Mouse (Mus musculus): ENCODE results near the gene Cd38. TPM values are rescaled to one million over a fixed set of nuclear protein-coding genes. Genes with fewer than 3 reads are reported as not detected.

Gene Cd38
- polyA plus RNA-seq, 1 experiment = 6.3 TPM

DNA sequence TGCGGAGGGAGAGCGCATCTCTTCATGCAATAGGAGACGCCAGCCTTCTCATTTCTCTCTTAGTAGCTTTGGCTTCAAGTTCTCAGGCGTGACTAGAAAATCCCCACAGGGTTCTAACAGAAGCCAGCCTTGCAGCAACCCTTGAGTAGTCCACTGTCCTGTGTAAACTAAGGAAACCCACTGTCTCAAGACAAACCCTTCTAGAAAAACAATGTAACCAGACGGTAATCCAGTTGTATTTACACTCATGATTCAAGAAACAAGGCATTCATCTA lies 26.4 kb upstream of the Cd38 start:
- TF ChIP-seq EP300 (IDR thresholded peaks at IDR 0.05; ENCODE audit: insufficient read depth, low read depth, low read length) (no peak), CTCF (IDR thresholded peaks at IDR 0.05; ENCODE audit: low read depth, low read length) (no peak), POLR2A (IDR thresholded peaks at IDR 0.05; ENCODE audit: insufficient read depth, low read length) (no peak)
- no peak overlapping the region for H3K27ac ChIP-seq (ENCODE audit: insufficient read depth, low read length)
- no peaks in the 10 kb centered on the region for H3K27me3 ChIP-seq (ENCODE audit: control insufficient read depth, insufficient read depth, low read length, poor library complexity, severe bottlenecking)
- no peaks in the 10 kb centered on the region for H3K4me1 ChIP-seq (ENCODE audit: control insufficient read depth, insufficient read depth, low read length)
- H3K4me3 ChIP-seq (ENCODE audit: low read depth, low read length) = no peak overlapping the region
- H3K36me3 ChIP-seq (ENCODE audit: control insufficient read depth, insufficient read depth, low read length, poor library complexity, severe bottlenecking) = no peaks in the 10 kb centered on the region
- H3K9me3 ChIP-seq (replicated peaks; ENCODE audit: control insufficient read depth, insufficient read depth, low read length, poor library complexity, severe bottlenecking) = peaks cover 10% of the 10 kb centered on the region
- no peak overlapping the region for H3K9ac ChIP-seq (ENCODE audit: low read depth, poor library complexity, severe bottlenecking)

DNA sequence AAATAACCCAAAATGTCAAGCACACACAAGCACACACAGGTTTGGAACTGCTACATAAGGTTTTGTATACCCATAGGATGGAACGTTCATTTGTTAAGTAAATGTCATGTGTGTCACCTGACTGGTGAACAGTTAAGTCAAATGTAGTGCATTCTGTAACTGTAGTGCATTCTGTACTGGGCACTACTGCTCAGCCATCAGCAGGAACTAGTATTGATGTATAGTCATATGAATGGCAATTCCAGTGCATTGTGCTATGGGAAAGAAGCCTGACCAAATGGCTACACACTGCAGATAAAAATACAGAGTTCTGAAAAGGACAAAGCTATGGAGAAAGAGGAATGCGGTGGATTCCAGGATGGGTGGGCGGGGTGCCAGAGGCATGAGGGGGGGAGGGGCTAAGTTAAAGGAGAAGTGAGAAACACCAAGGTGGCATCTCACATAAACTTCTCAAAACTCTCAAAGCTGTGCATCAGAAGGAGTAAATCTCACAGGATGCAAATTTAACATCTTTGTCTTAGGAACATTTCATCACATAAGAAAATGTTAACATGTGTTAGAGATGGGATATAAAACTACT lies 25.7 kb upstream of the Cd38 start:
- TF ChIP-seq EP300 (IDR thresholded peaks at IDR 0.05; ENCODE audit: insufficient read depth, low read depth, low read length) (no peak), CTCF (IDR thresholded peaks at IDR 0.05; ENCODE audit: low read depth, low read length) (no peak)
- no peaks in the 10 kb centered on the region for H3K36me3 ChIP-seq (ENCODE audit: control insufficient read depth, insufficient read depth, low read length, poor library complexity, severe bottlenecking)
- H3K4me1 ChIP-seq (ENCODE audit: control insufficient read depth, insufficient read depth, low read length) = no peaks in the 10 kb centered on the region
- no peak overlapping the region for H3K9ac ChIP-seq (ENCODE audit: low read depth, poor library complexity, severe bottlenecking)
- H3K27ac ChIP-seq (ENCODE audit: insufficient read depth, low read length) = no peak overlapping the region
- no peaks in the 10 kb centered on the region for H3K27me3 ChIP-seq (ENCODE audit: control insufficient read depth, insufficient read depth, low read length, poor library complexity, severe bottlenecking)
- peaks cover 10% of the 10 kb centered on the region for H3K9me3 ChIP-seq (replicated peaks; ENCODE audit: control insufficient read depth, insufficient read depth, low read length, poor library complexity, severe bottlenecking)
- H3K4me3 ChIP-seq (ENCODE audit: low read depth, low read length) = no peak overlapping the region

DNA sequence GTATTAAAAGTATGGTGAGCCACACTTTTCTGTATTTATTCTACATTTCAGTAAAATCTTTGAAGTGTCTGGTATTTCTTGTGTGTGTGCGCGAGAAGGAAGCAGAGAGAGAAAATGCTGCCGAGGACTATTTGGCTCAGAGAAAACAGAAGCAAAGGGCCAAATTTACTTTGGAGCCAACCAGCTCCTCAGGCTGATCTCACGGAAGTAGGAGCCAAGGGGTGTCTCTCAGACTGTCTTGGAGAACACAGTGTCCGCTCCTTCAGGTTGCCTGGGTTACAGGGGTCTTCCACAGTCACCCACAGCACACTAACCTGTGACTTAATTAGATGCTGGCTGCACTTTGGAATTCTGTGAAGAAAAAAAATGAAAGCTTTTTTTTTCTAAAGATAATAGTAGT lies 23.3 kb upstream of the Cd38 start:
- peaks cover 10% of the 10 kb centered on the region for H3K9me3 ChIP-seq (replicated peaks; ENCODE audit: control insufficient read depth, insufficient read depth, low read length, poor library complexity, severe bottlenecking)
- H3K27ac ChIP-seq (ENCODE audit: insufficient read depth, low read length) = no peak overlapping the region
- TF ChIP-seq CTCF (IDR thresholded peaks at IDR 0.05; ENCODE audit: low read depth, low read length) = no peak
- no peak for TF ChIP-seq EP300 (IDR thresholded peaks at IDR 0.05; ENCODE audit: insufficient read depth, low read depth, low read length)
- no peak for TF ChIP-seq POLR2A (IDR thresholded peaks at IDR 0.05; ENCODE audit: insufficient read depth, low read length)
- no peaks in the 10 kb centered on the region for H3K27me3 ChIP-seq (ENCODE audit: control insufficient read depth, insufficient read depth, low read length, poor library complexity, severe bottlenecking)
- H3K4me3 ChIP-seq (ENCODE audit: low read depth, low read length) = no peak overlapping the region
- no peak overlapping the region for H3K9ac ChIP-seq (ENCODE audit: low read depth, poor library complexity, severe bottlenecking)
- no peaks in the 10 kb centered on the region for H3K36me3 ChIP-seq (ENCODE audit: control insufficient read depth, insufficient read depth, low read length, poor library complexity, severe bottlenecking)
- no peaks in the 10 kb centered on the region for H3K4me1 ChIP-seq (ENCODE audit: control insufficient read depth, insufficient read depth, low read length)

DNA sequence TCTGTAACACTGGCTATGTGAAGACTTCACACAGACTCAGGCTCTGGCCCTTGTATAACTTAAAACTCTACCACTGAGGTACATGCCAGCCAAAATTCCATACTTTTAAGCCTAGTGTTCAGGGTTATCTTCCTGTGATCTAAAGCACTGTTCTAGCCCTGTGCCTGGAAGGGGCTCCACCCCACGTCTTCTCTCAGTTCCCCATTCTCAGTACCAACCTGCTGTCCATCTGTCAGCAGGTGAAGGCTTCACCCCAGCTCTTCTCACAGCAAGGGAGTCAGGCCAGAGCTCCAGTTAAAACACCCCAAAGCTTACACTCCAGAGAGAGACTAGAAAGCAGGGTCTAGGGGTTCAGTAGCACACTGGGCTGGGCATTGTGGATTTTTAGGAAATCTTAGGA lies 22.7 kb upstream of the Cd38 start:
- Histone ChIP-seq H3K27ac (ENCODE audit: insufficient read depth, low read length) (no peak overlapping the region), H3K9me3 (replicated peaks; ENCODE audit: control insufficient read depth, insufficient read depth, low read length, poor library complexity, severe bottlenecking) (peaks cover 10% of the 10 kb centered on the region), H3K4me3 (ENCODE audit: low read depth, low read length) (no peak overlapping the region), H3K36me3 (ENCODE audit: control insufficient read depth, insufficient read depth, low read length, poor library complexity, severe bottlenecking) (no peaks in the 10 kb centered on the region), H3K4me1 (ENCODE audit: control insufficient read depth, insufficient read depth, low read length) (no peaks in the 10 kb centered on the region), H3K9ac (ENCODE audit: low read depth, poor library complexity, severe bottlenecking) (no peak overlapping the region), H3K27me3 (ENCODE audit: control insufficient read depth, insufficient read depth, low read length, poor library complexity, severe bottlenecking) (no peaks in the 10 kb centered on the region)
- TF ChIP-seq CTCF (IDR thresholded peaks at IDR 0.05; ENCODE audit: low read depth, low read length) (no peak), EP300 (IDR thresholded peaks at IDR 0.05; ENCODE audit: insufficient read depth, low read depth, low read length) (no peak), POLR2A (IDR thresholded peaks at IDR 0.05; ENCODE audit: insufficient read depth, low read length) (no peak)

DNA sequence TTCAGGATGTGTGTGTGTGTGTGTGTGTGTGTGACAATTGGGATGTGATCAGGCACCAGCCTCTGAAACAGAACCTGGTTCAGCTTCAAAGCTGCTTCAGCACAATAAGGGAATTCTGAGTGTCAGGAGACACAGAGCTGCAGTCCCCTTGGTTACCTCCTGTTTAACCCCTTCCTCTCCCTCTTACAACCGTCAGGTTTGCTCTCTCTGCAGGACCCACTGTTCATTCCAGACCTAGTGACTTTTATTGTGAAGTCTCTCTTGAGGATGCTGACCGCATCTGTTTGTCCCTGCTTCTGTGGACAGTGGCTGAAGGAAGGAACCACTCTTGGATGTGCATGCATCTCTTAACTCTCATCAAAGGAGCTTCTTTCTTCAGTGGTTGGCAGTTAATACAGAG lies 22.1 kb upstream of the Cd38 start:
- Histone ChIP-seq H3K4me1 (ENCODE audit: control insufficient read depth, insufficient read depth, low read length) (no peaks in the 10 kb centered on the region), H3K9me3 (replicated peaks; ENCODE audit: control insufficient read depth, insufficient read depth, low read length, poor library complexity, severe bottlenecking) (peaks cover 10% of the 10 kb centered on the region), H3K9ac (ENCODE audit: low read depth, poor library complexity, severe bottlenecking) (no peak overlapping the region), H3K36me3 (ENCODE audit: control insufficient read depth, insufficient read depth, low read length, poor library complexity, severe bottlenecking) (no peaks in the 10 kb centered on the region), H3K27ac (ENCODE audit: insufficient read depth, low read length) (no peak overlapping the region), H3K4me3 (ENCODE audit: low read depth, low read length) (no peak overlapping the region), H3K27me3 (ENCODE audit: control insufficient read depth, insufficient read depth, low read length, poor library complexity, severe bottlenecking) (no peaks in the 10 kb centered on the region)
- TF ChIP-seq CTCF (IDR thresholded peaks at IDR 0.05; ENCODE audit: low read depth, low read length) (no peak), EP300 (IDR thresholded peaks at IDR 0.05; ENCODE audit: insufficient read depth, low read depth, low read length) (no peak), POLR2A (IDR thresholded peaks at IDR 0.05; ENCODE audit: insufficient read depth, low read length) (no peak)

DNA sequence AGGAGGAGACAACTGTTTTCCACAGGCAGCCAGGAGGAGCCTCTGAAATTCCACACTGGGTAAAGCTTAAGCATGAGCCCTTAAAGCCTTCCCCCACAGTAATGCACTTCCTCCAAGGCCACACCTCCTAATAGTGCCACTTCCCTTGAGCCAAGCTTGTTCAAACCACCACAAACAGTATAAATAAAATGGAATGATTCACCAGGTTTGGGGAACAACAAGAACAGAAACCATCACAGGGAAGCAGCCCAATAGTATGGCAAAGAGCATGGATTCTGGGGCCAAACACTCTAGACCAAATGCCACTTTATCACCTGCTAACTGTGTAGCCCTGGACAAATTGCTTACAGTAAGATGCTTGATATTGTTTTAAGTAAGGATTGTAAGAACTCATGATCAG lies 20.8 kb upstream of the Cd38 start:
- no peak for TF ChIP-seq CTCF (IDR thresholded peaks at IDR 0.05; ENCODE audit: low read depth, low read length)
- no peak for TF ChIP-seq POLR2A (IDR thresholded peaks at IDR 0.05; ENCODE audit: insufficient read depth, low read length)
- no peak for TF ChIP-seq EP300 (IDR thresholded peaks at IDR 0.05; ENCODE audit: insufficient read depth, low read depth, low read length)
- Histone ChIP-seq H3K36me3 (ENCODE audit: control insufficient read depth, insufficient read depth, low read length, poor library complexity, severe bottlenecking) (no peaks in the 10 kb centered on the region), H3K27ac (ENCODE audit: insufficient read depth, low read length) (no peak overlapping the region), H3K9ac (ENCODE audit: low read depth, poor library complexity, severe bottlenecking) (no peak overlapping the region), H3K9me3 (replicated peaks; ENCODE audit: control insufficient read depth, insufficient read depth, low read length, poor library complexity, severe bottlenecking) (peaks cover 10% of the 10 kb centered on the region), H3K27me3 (ENCODE audit: control insufficient read depth, insufficient read depth, low read length, poor library complexity, severe bottlenecking) (no peaks in the 10 kb centered on the region), H3K4me3 (ENCODE audit: low read depth, low read length) (no peak overlapping the region), H3K4me1 (ENCODE audit: control insufficient read depth, insufficient read depth, low read length) (no peaks in the 10 kb centered on the region)
